Mouse (Mus musculus) MEL (cell line): ENCODE data around the gene Cyp2e1.

Experiments
- CTCF ChIP-seq, 3 experiments: IDR thresholded peaks in 2 of 3; conservative IDR thresholded peaks in 1 of 3; 2 replicates each; pipeline ENCODE4 v1.5.1; 2011 to 2012; ENCODE audit warnings: low read length in 3 of 3, low read depth in 2 of 3, mild to moderate bottlenecking in 2 of 3, improper control_type of control experiment in 1 of 3, inconsistent platforms in 1 of 3, mixed read lengths in 1 of 3, moderate library complexity in 1 of 3; ENCODE audit not compliant: control insufficient read depth in 1 of 3, insufficient read depth in 1 of 3, poor library complexity in 1 of 3, severe bottlenecking in 1 of 3
- E2F4 ChIP-seq: IDR thresholded peaks from 2 replicates; pipeline ENCODE4 v1.6.1; 2011; ENCODE audit warnings: low read depth, low read length, improper control_type of control experiment, borderline replicate concordance
- EP300 ChIP-seq, 2 experiments: IDR thresholded peaks; 2 replicates each; pipeline ENCODE4 v1.6.1; 2011; ENCODE audit warnings: improper control_type of control experiment in 2 of 2, low read length in 2 of 2, low read depth in 1 of 2, mild to moderate bottlenecking in 1 of 2
- MAFK ChIP-seq: IDR thresholded peaks from 2 replicates; pipeline ENCODE4 v1.6.1; 2011; ENCODE audit warnings: low read depth, mild to moderate bottlenecking, low read length, improper control_type of control experiment, borderline replicate concordance
- MAZ ChIP-seq: IDR thresholded peaks from 2 replicates; pipeline ENCODE4 v1.6.1; 2012; ENCODE audit warnings: low read depth, mild to moderate bottlenecking, inconsistent platforms, low read length, improper control_type of control experiment
- MYC ChIP-seq: IDR thresholded peaks from 2 replicates; pipeline ENCODE4 v1.6.1; 2011; ENCODE audit warnings: low read depth, mild to moderate bottlenecking, low read length, improper control_type of control experiment, moderate library complexity
- NELFE ChIP-seq: IDR thresholded peaks from 2 replicates; pipeline ENCODE4 v1.6.1; 2011; ENCODE audit warnings: low read depth, low read length, improper control_type of control experiment
- POLR2A ChIP-seq, 2 experiments: IDR thresholded peaks; 2 replicates each; pipeline ENCODE4 v1.6.1; 2011 to 2012; ENCODE audit warnings: low read length in 2 of 2, mild to moderate bottlenecking in 2 of 2, control low read depth in 1 of 2, improper control_type of control experiment in 1 of 2, low read depth in 1 of 2, moderate library complexity in 1 of 2; ENCODE audit not compliant: control insufficient read depth in 1 of 2, insufficient read depth in 1 of 2, poor library complexity in 1 of 2
- POLR2AphosphoS5 ChIP-seq: IDR thresholded peaks from 2 replicates; pipeline ENCODE4 v1.6.1; 2012; ENCODE audit warnings: low read depth, borderline replicate concordance, mild to moderate bottlenecking, inconsistent platforms, low read length, moderate library complexity, mixed read lengths
- RCOR1 ChIP-seq: IDR thresholded peaks from 2 replicates; pipeline ENCODE4 v1.6.1; 2012; ENCODE audit warnings: low read depth, mild to moderate bottlenecking, inconsistent platforms, low read length, improper control_type of control experiment
- UBTF ChIP-seq: IDR thresholded peaks from 2 replicates; pipeline ENCODE4 v1.6.1; 2012; ENCODE audit warnings: low read depth, mild to moderate bottlenecking, inconsistent platforms, low read length, improper control_type of control experiment, moderate library complexity, borderline replicate concordance; ENCODE audit not compliant: insufficient read depth
- ZMIZ1 ChIP-seq: IDR thresholded peaks from 2 replicates; pipeline ENCODE4 v1.6.1; 2012; ENCODE audit warnings: low read depth, mild to moderate bottlenecking, inconsistent platforms, low read length, improper control_type of control experiment, moderate library complexity

DNA sequence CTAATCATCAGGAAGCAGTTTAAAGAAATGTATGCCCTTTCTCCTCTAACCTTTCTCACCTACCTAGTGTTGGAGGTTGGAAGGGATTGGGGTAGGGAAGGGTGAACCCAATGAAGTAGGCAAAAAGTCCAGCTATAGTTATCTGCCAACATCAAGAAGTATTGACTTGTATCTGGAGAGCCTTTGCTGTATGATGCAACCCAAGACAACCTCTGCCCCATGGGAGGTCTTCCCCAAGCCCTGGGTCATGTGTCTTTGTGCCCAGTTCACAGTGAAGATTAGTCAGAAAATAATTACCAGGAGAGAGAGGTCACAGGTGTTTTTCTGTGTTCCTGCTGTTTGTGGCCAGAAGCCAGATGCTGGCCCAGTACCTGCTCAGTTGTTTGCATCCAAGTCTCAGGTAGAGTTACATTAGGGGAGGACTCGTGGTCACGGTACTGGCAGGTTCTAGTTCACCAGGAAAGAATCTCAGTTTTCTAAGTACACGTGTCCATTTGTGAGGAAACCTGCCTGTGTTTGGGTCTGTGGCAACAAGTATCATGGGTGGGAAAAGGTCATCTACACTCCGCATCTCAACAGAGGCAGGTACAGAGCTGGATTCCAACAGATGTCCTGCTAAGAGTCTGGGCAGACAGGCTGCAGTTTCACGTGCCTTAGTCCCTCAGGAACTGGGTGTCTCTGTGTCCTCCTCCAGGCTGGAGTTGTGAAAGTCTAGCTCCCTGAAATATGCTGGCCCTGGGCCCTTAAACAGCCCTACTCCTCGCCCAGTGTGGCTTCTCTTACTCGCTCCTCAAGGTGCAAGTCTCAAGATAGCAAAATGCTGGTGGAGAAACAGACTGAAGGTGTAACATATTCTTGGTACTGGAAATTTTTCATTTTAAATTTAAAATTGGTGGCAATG is 46.1 kb upstream of the Cyp2e1 start:
- no peak for TF ChIP-seq POLR2A (IDR thresholded peaks at IDR 0.05; ENCODE audit: control insufficient read depth in 1 of 2, insufficient read depth in 1 of 2, low read depth in 1 of 2, low read length in 2 of 2, poor library complexity in 1 of 2)
- no peak for TF ChIP-seq MAZ
- TF ChIP-seq UBTF: no peak
- no peak for TF ChIP-seq NELFE
- no peak for TF ChIP-seq MAFK
- no peak for TF ChIP-seq CTCF (IDR thresholded peaks at IDR 0.05 in 2 of 3, conservative IDR thresholded peaks at IDR 0.05 in 1 of 3; ENCODE audit: control insufficient read depth in 1 of 3, insufficient read depth in 1 of 3, low read depth in 2 of 3, low read length in 3 of 3, poor library complexity in 1 of 3, severe bottlenecking in 1 of 3)
- TF ChIP-seq ZMIZ1: no peak
- TF ChIP-seq POLR2AphosphoS5: no peak
- TF ChIP-seq EP300 (IDR thresholded peaks at IDR 0.05; ENCODE audit: low read depth in 1 of 2, low read length in 2 of 2): no peak
- no peak for TF ChIP-seq MYC
- no peak for TF ChIP-seq E2F4
- TF ChIP-seq RCOR1: no peak
